ENCODE assay signal across 15 mouse cellular contexts in genomic region chrX:156594735-156595134, GRCm38 (mm10).
DNase-seq lines count a peak whose midpoint lies in the region; ATAC-seq and TF ChIP-seq lines count a peak whose summit lies in the region.
"Had no signal": no experiment of that assay in that cellular context is flagged by ENCODE, and none has a peak within 500 bp of the region (broad histone marks: within the 10 kb centered on the region; RNA-seq: fewer than 3 reads in every experiment).

No protein-coding gene starts in this region.

- H3K4me3 ChIP-seq in forebrain, embryonic 12.5 days (replicated peaks), result no peak overlapping the region
- H3K4me3 ChIP-seq in forebrain, embryonic 15.5 days, result no peak overlapping the region
- H3K4me3 ChIP-seq in midbrain, embryonic 11.5 days (ENCODE audit: low read depth, low read length), result no peak overlapping the region
- no peak overlapping the region for H3K4me3 ChIP-seq in midbrain, embryonic 10.5 days
- no peak overlapping the region for H3K4me3 ChIP-seq in embryonic facial prominence, embryonic 14.5 days (ENCODE audit: low read depth, low read length)
- no peak overlapping the region for H3K4me3 ChIP-seq in midbrain, postnatal 0 days (ENCODE audit: low read depth, low read length)
- no peak overlapping the region for H3K4me3 ChIP-seq in lung, adult 2 months (replicated peaks; ENCODE audit: extremely low read depth, low read depth, low read length)
- H3K4me3 ChIP-seq: heart, embryonic 10.5 days; neural tube, embryonic 12.5 days had no signal

- no peak for DNase-seq in midbrain, embryonic 11.5 days (ENCODE audit: low spot score, missing footprints)
- no peak for DNase-seq in midbrain, embryonic 10.5 days (ENCODE audit: low spot score)
- peak; percentile 1 for DNase-seq in embryonic facial prominence, embryonic 14.5 days (ENCODE audit: low spot score)
- peak; percentile 36 for DNase-seq in midbrain, postnatal 0 days (ENCODE audit: low spot score)
- DNase-seq in c-Kit-positive CD71-positive TER-119-positive erythroid progenitor cells, embryonic 14.5 days (ENCODE audit: low spot score), result no peak
- DNase-seq in lung, adult 2 months, result no peak
- DNase-seq: cerebellum, postnatal 36 days; lung, postnatal 14 days; right cerebral cortex, postnatal 4 days; thymus, adult 2 months had no signal

- no peak for TF ChIP-seq POLR2A in lung, adult 2 months (IDR thresholded peaks at IDR 0.05; ENCODE audit: borderline replicate concordance, extremely low read depth, low read depth, low read length)

- no peaks in the 10 kb centered on the region for H3K9me3 ChIP-seq in forebrain, embryonic 12.5 days
- H3K9me3 ChIP-seq in forebrain, embryonic 15.5 days, result no peaks in the 10 kb centered on the region
- H3K9me3 ChIP-seq in midbrain, embryonic 11.5 days (ENCODE audit: control insufficient read depth, low read length), result no peaks in the 10 kb centered on the region
- no peaks in the 10 kb centered on the region for H3K9me3 ChIP-seq in midbrain, embryonic 10.5 days (replicated peaks)
- H3K9me3 ChIP-seq in embryonic facial prominence, embryonic 14.5 days (ENCODE audit: control insufficient read depth, low read length), result no peaks in the 10 kb centered on the region
- H3K9me3 ChIP-seq in midbrain, postnatal 0 days (ENCODE audit: low read length), result no peaks in the 10 kb centered on the region
- H3K9me3 ChIP-seq: heart, embryonic 10.5 days; neural tube, embryonic 12.5 days had no signal

- no peaks in the 10 kb centered on the region for H3K27me3 ChIP-seq in forebrain, embryonic 12.5 days
- no peaks in the 10 kb centered on the region for H3K27me3 ChIP-seq in forebrain, embryonic 15.5 days
- no peaks in the 10 kb centered on the region for H3K27me3 ChIP-seq in midbrain, embryonic 11.5 days (ENCODE audit: control insufficient read depth, insufficient read depth, low read length)
- no peaks in the 10 kb centered on the region for H3K27me3 ChIP-seq in midbrain, embryonic 10.5 days (ENCODE audit: low read depth, poor library complexity, severe bottlenecking)
- no peaks in the 10 kb centered on the region for H3K27me3 ChIP-seq in embryonic facial prominence, embryonic 14.5 days (replicated peaks; ENCODE audit: control insufficient read depth, insufficient read depth, low read length)
- no peaks in the 10 kb centered on the region for H3K27me3 ChIP-seq in midbrain, postnatal 0 days (ENCODE audit: insufficient read depth, low read length)
- H3K27me3 ChIP-seq: neural tube, embryonic 12.5 days had no signal

- TF ChIP-seq CTCF in midbrain, postnatal 0 days (IDR thresholded peaks at IDR 0.05), result no peak
- TF ChIP-seq CTCF in lung, adult 2 months (IDR thresholded peaks at IDR 0.05; ENCODE audit: insufficient read depth, low read length), result no peak

- no peaks in the 10 kb centered on the region for H3K36me3 ChIP-seq in forebrain, embryonic 12.5 days (replicated peaks)
- no peaks in the 10 kb centered on the region for H3K36me3 ChIP-seq in forebrain, embryonic 15.5 days
- no peaks in the 10 kb centered on the region for H3K36me3 ChIP-seq in midbrain, embryonic 11.5 days (ENCODE audit: control insufficient read depth, insufficient read depth, low read length)
- H3K36me3 ChIP-seq in midbrain, embryonic 10.5 days, result no peaks in the 10 kb centered on the region
- no peaks in the 10 kb centered on the region for H3K36me3 ChIP-seq in embryonic facial prominence, embryonic 14.5 days (ENCODE audit: control insufficient read depth, insufficient read depth, low read length)
- H3K36me3 ChIP-seq in midbrain, postnatal 0 days (ENCODE audit: insufficient read depth, low read length), result no peaks in the 10 kb centered on the region
- H3K36me3 ChIP-seq: heart, embryonic 10.5 days; neural tube, embryonic 12.5 days had no signal

- H3K4me1 ChIP-seq in forebrain, embryonic 12.5 days, result no peaks in the 10 kb centered on the region
- no peaks in the 10 kb centered on the region for H3K4me1 ChIP-seq in forebrain, embryonic 15.5 days
- H3K4me1 ChIP-seq in midbrain, embryonic 11.5 days (ENCODE audit: control insufficient read depth, insufficient read depth, low read length), result no peaks in the 10 kb centered on the region
- H3K4me1 ChIP-seq in midbrain, embryonic 10.5 days, result no peaks in the 10 kb centered on the region
- no peaks in the 10 kb centered on the region for H3K4me1 ChIP-seq in embryonic facial prominence, embryonic 14.5 days (ENCODE audit: control insufficient read depth, insufficient read depth, low read length)
- H3K4me1 ChIP-seq in midbrain, postnatal 0 days (ENCODE audit: insufficient read depth, low read length), result no peaks in the 10 kb centered on the region
- H3K4me1 ChIP-seq in lung, adult 2 months (ENCODE audit: control insufficient read depth, insufficient read depth, low read length), result no peaks in the 10 kb centered on the region
- H3K4me1 ChIP-seq: heart, embryonic 10.5 days; neural tube, embryonic 12.5 days had no signal

- H3K4me2 ChIP-seq in forebrain, embryonic 12.5 days, result no peak overlapping the region
- H3K4me2 ChIP-seq in forebrain, embryonic 15.5 days (replicated peaks), result no peak overlapping the region
- no peak overlapping the region for H3K4me2 ChIP-seq in midbrain, embryonic 11.5 days
- H3K4me2 ChIP-seq in embryonic facial prominence, embryonic 14.5 days (ENCODE audit: low read depth, low read length), result no peak overlapping the region
- H3K4me2 ChIP-seq in midbrain, postnatal 0 days (ENCODE audit: low read depth, low read length, poor library complexity, severe bottlenecking), result no peak overlapping the region
- H3K4me2 ChIP-seq: neural tube, embryonic 12.5 days had no signal

- WGBS in forebrain, embryonic 12.5 days, result 71% methylated on average over 5 of the region's 5 CpGs
- 60% methylated on average over 5 of the region's 5 CpGs for WGBS in forebrain, embryonic 15.5 days
- 77% methylated on average over 5 of the region's 5 CpGs for WGBS in midbrain, embryonic 11.5 days
- 84% methylated on average over 5 of the region's 5 CpGs for WGBS in midbrain, embryonic 10.5 days
- 66% methylated on average over 5 of the region's 5 CpGs for WGBS in embryonic facial prominence, embryonic 14.5 days
- WGBS in midbrain, postnatal 0 days, result 62% methylated on average over 5 of the region's 5 CpGs
- WGBS in lung, adult 2 months, result 71% methylated on average over 5 of the region's 5 CpGs

- ATAC-seq in forebrain, embryonic 12.5 days (ENCODE audit: low FRiP score), result peak; percentile 61; the same call in 1 of the 2 replicates
- ATAC-seq in forebrain, embryonic 15.5 days (replicated peaks), result no peak; the same call in 1 of the 2 replicates
- ATAC-seq in midbrain, embryonic 11.5 days (ENCODE audit: low FRiP score), result peak; percentile 42; the same call in 1 of the 2 replicates
- ATAC-seq in embryonic facial prominence, embryonic 14.5 days (ENCODE audit: low read depth), result no peak; the same call in 1 of the 2 replicates
- peak; percentile 77 for ATAC-seq in midbrain, postnatal 0 days (ENCODE audit: low FRiP score)
- ATAC-seq: intestine, embryonic 16.5 days had no signal

- no peak overlapping the region for H3K9ac ChIP-seq in forebrain, embryonic 12.5 days
- no peak overlapping the region for H3K9ac ChIP-seq in forebrain, embryonic 15.5 days (replicated peaks)
- H3K9ac ChIP-seq in midbrain, embryonic 11.5 days (ENCODE audit: low read length), result no peak overlapping the region
- H3K9ac ChIP-seq in embryonic facial prominence, embryonic 14.5 days (ENCODE audit: low read depth, low read length), result no peak overlapping the region
- no peak overlapping the region for H3K9ac ChIP-seq in midbrain, postnatal 0 days (replicated peaks; ENCODE audit: low read length, poor library complexity, severe bottlenecking)
- H3K9ac ChIP-seq: neural tube, embryonic 12.5 days had no signal

- no peak overlapping the region for H3K27ac ChIP-seq in forebrain, embryonic 12.5 days
- no peak overlapping the region for H3K27ac ChIP-seq in forebrain, embryonic 15.5 days (replicated peaks)
- no peak overlapping the region for H3K27ac ChIP-seq in midbrain, embryonic 11.5 days (ENCODE audit: low read depth, low read length)
- H3K27ac ChIP-seq in midbrain, embryonic 10.5 days (replicated peaks), result no peak overlapping the region
- no peak overlapping the region for H3K27ac ChIP-seq in embryonic facial prominence, embryonic 14.5 days (replicated peaks; ENCODE audit: low read depth, low read length)
- no peak overlapping the region for H3K27ac ChIP-seq in midbrain, postnatal 0 days (ENCODE audit: low read depth, low read length)
- H3K27ac ChIP-seq: heart, embryonic 10.5 days; neural tube, embryonic 12.5 days had no signal

Comparison
In these comparisons a context has a peak if more than half of its experiments do, and no peak if none do; other contexts are left out.
1. ATAC-seq: peak in forebrain, embryonic 12.5 days (single experiment), midbrain, embryonic 11.5 days (single experiment) and midbrain, postnatal 0 days (single experiment); none in forebrain, embryonic 15.5 days (single experiment) and embryonic facial prominence, embryonic 14.5 days (single experiment).
2. DNase-seq: peak in embryonic facial prominence, embryonic 14.5 days (single experiment) and midbrain, postnatal 0 days (single experiment); none in midbrain, embryonic 11.5 days (single experiment), midbrain, embryonic 10.5 days (single experiment), c-Kit-positive CD71-positive TER-119-positive erythroid progenitor cells, embryonic 14.5 days (single experiment) and lung, adult 2 months (single experiment).